Mouse (Mus musculus) forebrain, embryonic 15.5 days (tissue): ENCODE data around the gene Prx. TPM values are rescaled to one million over a fixed set of nuclear protein-coding genes. Genes with fewer than 3 reads are reported as not detected.

Experiments used
- ATAC-seq: fragments of 200-750 bp; cut with Nextera tagmentation; replicated peaks from 2 replicates; pipeline ENCODE4 v1.8.0; 2017; ENCODE audit warnings: mild to moderate bottlenecking, moderate TSS enrichment, moderate library complexity
- H3K27ac ChIP-seq: fragments of 300-500 bp; sonication (generic); replicated peaks from 2 replicates; pipeline ENCODE4 v1.5.1; 2015; ENCODE audit warnings: mild to moderate bottlenecking, inconsistent platforms
- H3K27me3 ChIP-seq: fragments of 300-500 bp; sonication (generic); 2 replicates; pipeline ENCODE4 v1.6.1; 2015; ENCODE audit warnings: inconsistent platforms
- H3K36me3 ChIP-seq: fragments of 300-500 bp; sonication (generic); 2 replicates; pipeline ENCODE4 v1.6.1; 2015; ENCODE audit warnings: mild to moderate bottlenecking, inconsistent platforms
- H3K4me1 ChIP-seq: fragments of 300-500 bp; sonication (generic); 2 replicates; pipeline ENCODE4 v1.6.1; 2015; ENCODE audit warnings: inconsistent platforms
- H3K4me2 ChIP-seq: fragments of 300-500 bp; sonication (generic); replicated peaks from 2 replicates; pipeline ENCODE4 v1.6.1; 2015; ENCODE audit warnings: mild to moderate bottlenecking, inconsistent platforms
- H3K4me3 ChIP-seq: fragments of 300-500 bp; sonication (generic); 2 replicates; pipeline ENCODE4 v1.5.1; 2015; ENCODE audit warnings: mild to moderate bottlenecking, inconsistent platforms
- H3K9ac ChIP-seq: fragments of 300-500 bp; sonication (generic); replicated peaks from 2 replicates; pipeline ENCODE4 v1.6.1; 2015; ENCODE audit warnings: mild to moderate bottlenecking, inconsistent platforms
- H3K9me3 ChIP-seq: fragments of 300-500 bp; sonication (generic); 2 replicates; pipeline ENCODE4 v1.6.1; 2016; ENCODE audit warnings: inconsistent platforms
- WGBS: fragments of 180-500 bp; shearing (Covaris S2); methylation state at CpG from one replicate; pipeline ENCODE4 v1.1.7; 2015; ENCODE audit warnings: mixed read lengths; 5-methylcytosine and 5-hydroxymethylcytosine counted together
- polyA plus RNA-seq: library from polyadenylated mRNA; unstranded; fragments of >200 nt; fragmentation: Nextera tagmentation; extraction: Ambion mirVana; gene quantifications from 2 replicates; pipeline ENCODE4 v1.2.1, GENCODE M21; 2015

The Prx gene
- polyA plus RNA-seq, 1 experiment from 2014 or later: 1.1 TPM

GRCm38 (mm10) chr7:27543851-27544250 is 44.7 kb downstream of the Prx start:
- H3K9me3 ChIP-seq: no peaks in the 10 kb centered on the region
- no peaks in the 10 kb centered on the region for H3K27me3 ChIP-seq
- peaks cover 7% of the 10 kb centered on the region; the same call in 1 of the 2 replicates for H3K36me3 ChIP-seq
- no peak for ATAC-seq
- H3K4me1 ChIP-seq: peaks cover 21% of the 10 kb centered on the region
- H3K9ac ChIP-seq: no peak overlapping the region
- H3K4me2 ChIP-seq: no peak overlapping the region
- H3K27ac ChIP-seq: no peak overlapping the region
- H3K4me3 ChIP-seq: no peak overlapping the region
- WGBS: 97% methylated on average over 4 of the region's 4 CpGs

GRCm38 (mm10) chr7:27544675-27545370 is 45.7 kb downstream of the Prx start:
- WGBS: 87% methylated on average over 12 of the region's 12 CpGs
- 0 out of 2 replicates have a peak, but pooled peaks cover 3% of the 10 kb centered on the region for H3K36me3 ChIP-seq
- H3K9me3 ChIP-seq: no peaks in the 10 kb centered on the region
- peaks cover 21% of the 10 kb centered on the region for H3K4me1 ChIP-seq
- no peak overlapping the region for H3K9ac ChIP-seq
- H3K27ac ChIP-seq: no peak overlapping the region
- H3K4me2 ChIP-seq: no peak overlapping the region
- H3K4me3 ChIP-seq: no peak overlapping the region
- ATAC-seq: no peak
- no peaks in the 10 kb centered on the region for H3K27me3 ChIP-seq

GRCm38 (mm10) chr7:27549597-27549996 is 50.5 kb downstream of the Prx start:
- no peaks in the 10 kb centered on the region for H3K27me3 ChIP-seq
- 73% methylated on average over 6 of the region's 6 CpGs for WGBS
- H3K4me1 ChIP-seq: peaks cover 19% of the 10 kb centered on the region
- no peak for ATAC-seq
- no peak overlapping the region for H3K27ac ChIP-seq
- no peak overlapping the region for H3K9ac ChIP-seq
- H3K36me3 ChIP-seq: no peaks in the 10 kb centered on the region
- H3K4me3 ChIP-seq: no peak overlapping the region
- H3K4me2 ChIP-seq: no peak overlapping the region
- no peaks in the 10 kb centered on the region for H3K9me3 ChIP-seq

- Histone ChIP-seq H3K36me3 (peaks cover 11% of the 10 kb centered on the region), H3K4me2 (peak overlapping the region; percentile 77), H3K9me3 (no peaks in the 10 kb centered on the region), H3K27ac (no peak overlapping the region), H3K27me3 (no peaks in the 10 kb centered on the region), H3K9ac (peak overlapping the region; percentile 65; the same call in 1 of the 2 replicates), H3K4me3 (peak overlapping the region; percentile 75), H3K4me1 (peaks cover 29% of the 10 kb centered on the region)
- WGBS: 60% methylated on average over 5 of the region's 5 CpGs
- no peak for ATAC-seq
Measured at GRCm38 (mm10) chr7:27552070-27552469, 52.9 kb downstream of the Prx start.

GRCm38 (mm10) chr7:27552931-27553513 is 53.9 kb downstream of the Prx start, which contains the start of the genes Pld3 and 2310022A10Rik:
Gene Pld3 (minus strand): TSS chr7:27553218.
Gene 2310022A10Rik (plus strand): TSS chr7:27553233.
- Histone ChIP-seq H3K4me1 (peaks cover 29% of the 10 kb centered on the region), H3K27me3 (no peaks in the 10 kb centered on the region), H3K9ac (peak within 1 kb of the TSS; percentile 65), H3K9me3 (no peaks in the 10 kb centered on the region), H3K4me2 (peak within 1 kb of the TSS; percentile 77), H3K27ac (peak within 1 kb of the TSS; percentile 42), H3K36me3 (peaks cover 11% of the 10 kb centered on the region), H3K4me3 (peak within 1 kb of the TSS; percentile 75)
- ATAC-seq: peak; percentile 100
- under 1% methylated on average over 41 of the region's 41 CpGs for WGBS

GRCm38 (mm10) chr7:27560291-27560887 is 61.3 kb downstream of the Prx start:
- no peaks in the 10 kb centered on the region for H3K9me3 ChIP-seq

GRCm38 (mm10) chr7:27560978-27561377 is 61.9 kb downstream of the Prx start:
- H3K27ac ChIP-seq: no peak overlapping the region
- ATAC-seq: no peak
- H3K27me3 ChIP-seq: no peaks in the 10 kb centered on the region
- H3K9me3 ChIP-seq: no peaks in the 10 kb centered on the region
- no peak overlapping the region for H3K9ac ChIP-seq
- 93% methylated on average over 1 of the region's 1 CpGs for WGBS
- H3K4me2 ChIP-seq: no peak overlapping the region
- no peak overlapping the region for H3K4me3 ChIP-seq
- 0 out of 2 replicates have a peak, but pooled peaks cover 4% of the 10 kb centered on the region for H3K4me1 ChIP-seq
- H3K36me3 ChIP-seq: peaks cover 59% of the 10 kb centered on the region

More at GRCm38 (mm10) chr7:27560291-27560887, 61.3 kb downstream of the Prx start:
- H3K36me3 ChIP-seq: peaks cover 61% of the 10 kb centered on the region
- no peak overlapping the region for H3K4me2 ChIP-seq
- 89% methylated on average over 8 of the region's 8 CpGs for WGBS
- H3K27ac ChIP-seq: no peak overlapping the region
- no peak overlapping the region for H3K4me3 ChIP-seq
- 0 out of 2 replicates have a peak, but pooled peaks cover 6% of the 10 kb centered on the region for H3K4me1 ChIP-seq
- no peak overlapping the region for H3K9ac ChIP-seq
- no peaks in the 10 kb centered on the region for H3K27me3 ChIP-seq
- no peak for ATAC-seq

Other genes starting within 250 kb of the Prx start
- 47.2 and 49.0 TPM in 2 replicates for gene Numbl, start 240.9 kb upstream of the Prx start, polyA plus RNA-seq
- gene Ltbp4, start 161.6 kb upstream of the Prx start, polyA plus RNA-seq: 13.3 and 15.0 TPM in 2 replicates
- 90.2 and 91.5 TPM in 2 replicates for gene Shkbp1, start 143.3 kb upstream of the Prx start, polyA plus RNA-seq
- gene Gm20479, start 141.9 kb upstream of the Prx start, polyA plus RNA-seq: 0.46 TPM in 1 of 2 replicates, not detected in the other
- 2.0 and 2.2 TPM in 2 replicates for gene Sptbn4, start 51.6 kb upstream of the Prx start, polyA plus RNA-seq
- gene Blvrb, start 51.3 kb upstream of the Prx start, polyA plus RNA-seq: 15.8 and 17.1 TPM in 2 replicates
- gene Sertad3, start 25.6 kb upstream of the Prx start, polyA plus RNA-seq: 13.8 and 14.3 TPM in 2 replicates
- gene Sertad1, start 12.4 kb upstream of the Prx start, polyA plus RNA-seq: 6.4 and 8.3 TPM in 2 replicates
- gene Hipk4, start 23.9 kb downstream of the Prx start, polyA plus RNA-seq: 0.42 and 0.43 TPM in 2 replicates
- gene Pld3, start 53.9 kb downstream of the Prx start, polyA plus RNA-seq: 95.7 and 106 TPM in 2 replicates
- 36.9 and 38.9 TPM in 2 replicates for gene 2310022A10Rik, start 53.9 kb downstream of the Prx start, polyA plus RNA-seq
- 94.2 and 97.1 TPM in 2 replicates for gene Akt2, start 92.2 kb downstream of the Prx start, polyA plus RNA-seq
- gene Ttc9b, start 154.6 kb downstream of the Prx start, polyA plus RNA-seq: 64.1 and 66.2 TPM in 2 replicates
- gene Map3k10, start 175.3 kb downstream of the Prx start, polyA plus RNA-seq: 15.1 and 16.9 TPM in 2 replicates
- gene Zfp607b, start 190.0 kb downstream of the Prx start, polyA plus RNA-seq: 11.5 and 14.2 TPM in 2 replicates
- gene Zfp60, start 232.1 kb downstream of the Prx start, polyA plus RNA-seq: 126 and 128 TPM in 2 replicates